Mouse (Mus musculus) hindbrain, postnatal 0 days (tissue): ENCODE results near the gene Btbd9. TPM values are rescaled to one million over a fixed set of nuclear protein-coding genes. Genes with fewer than 3 reads are reported as not detected.

ENCODE experiments used
- ATAC-seq: fragments of 200-750 bp; cut with Nextera tagmentation; 2 replicates; pipeline ENCODE4 v1.8.0; 2017; ENCODE audit warnings: mild to moderate bottlenecking, moderate TSS enrichment, moderate library complexity
- DNase-seq: peaks from one replicate; pipeline ENCODE4 v3.0.0-alpha.2; 2015; ENCODE audit warnings: low spot score
- H3K27ac ChIP-seq: fragments of 300-500 bp; sonication (generic); 2 replicates; pipeline ENCODE4 v1.5.1; 2014; ENCODE audit warnings: mild to moderate bottlenecking
- H3K27me3 ChIP-seq: fragments of 300-500 bp; sonication (generic); 2 replicates; pipeline ENCODE4 v1.6.1; 2014; ENCODE audit warnings: low read length, mixed read lengths; ENCODE audit not compliant: insufficient read depth
- H3K36me3 ChIP-seq: fragments of 300-500 bp; sonication (generic); 2 replicates; pipeline ENCODE4 v1.6.1; 2014; ENCODE audit warnings: low read length, mixed read lengths; ENCODE audit not compliant: insufficient read depth
- H3K4me1 ChIP-seq: fragments of 300-500 bp; sonication (generic); 2 replicates; pipeline ENCODE4 v1.6.1; 2014; ENCODE audit warnings: antibody characterized with exemption, low read length, mixed read lengths; ENCODE audit not compliant: insufficient read depth
- H3K4me2 ChIP-seq: fragments of 300-500 bp; sonication (generic); 2 replicates; pipeline ENCODE4 v1.6.1; 2014; ENCODE audit warnings: low read depth, mild to moderate bottlenecking, low read length, moderate library complexity, mixed read lengths
- H3K4me3 ChIP-seq: fragments of 300-500 bp; sonication (generic); 2 replicates; pipeline ENCODE4 v1.5.1; 2014; ENCODE audit warnings: low read length
- H3K9ac ChIP-seq: fragments of 300-500 bp; sonication (generic); replicated peaks from 2 replicates; pipeline ENCODE4 v1.6.1; 2014; ENCODE audit warnings: mild to moderate bottlenecking, low read length, moderate library complexity, mixed read lengths
- H3K9me3 ChIP-seq: fragments of 300-500 bp; sonication (generic); 2 replicates; pipeline ENCODE4 v1.6.1; 2016; ENCODE audit warnings: low read length, mixed read lengths
- CTCF ChIP-seq: IDR thresholded peaks from 2 replicates; pipeline ENCODE4 v1.5.1; 2016; ENCODE audit warnings: antibody characterized with exemption, control low read depth, low read depth
- WGBS: fragments of 180-500 bp; shearing (Covaris S2); extraction: QIAGEN DNeasy Blood & Tissue Kit; methylation state at CpG from one replicate; pipeline ENCODE4 v1.1.7; 2014; 5-methylcytosine and 5-hydroxymethylcytosine counted together
- polyA plus RNA-seq: library from polyadenylated mRNA; unstranded; fragments of >200 nt; fragmentation: Nextera tagmentation; extraction: Ambion mirVana; gene quantifications from 2 replicates; pipeline ENCODE4 v1.2.1, GENCODE M21; 2015
- total RNA-seq: library from RNA; depleted of rRNA; stranded (reverse); fragments of >200 nt; gene quantifications from 2 replicates; pipeline ENCODE4 v1.2.3, GENCODE M21; 2014

Btbd9 gene
- total and polyA plus RNA-seq, 2 experiments from 2014 or later: 67.7 to 122 TPM

GRCm38 (mm10) chr17:30573990-30574782 lies 2.1 kb downstream of the Btbd9 start:
- 65% methylated on average over 8 of the region's 8 CpGs for WGBS
- no peak overlapping the region for H3K27ac ChIP-seq
- no peak for ATAC-seq
- no peak overlapping the region for H3K4me3 ChIP-seq
- no peaks in the 10 kb centered on the region for H3K27me3 ChIP-seq
- H3K36me3 ChIP-seq: no peaks in the 10 kb centered on the region
- H3K4me1 ChIP-seq: peaks cover 10% of the 10 kb centered on the region
- H3K9me3 ChIP-seq: no peaks in the 10 kb centered on the region
- H3K4me2 ChIP-seq: peak overlapping the region; percentile 86
- TF ChIP-seq CTCF: no peak
- no peak overlapping the region for H3K9ac ChIP-seq
- no peak for DNase-seq

DNA sequence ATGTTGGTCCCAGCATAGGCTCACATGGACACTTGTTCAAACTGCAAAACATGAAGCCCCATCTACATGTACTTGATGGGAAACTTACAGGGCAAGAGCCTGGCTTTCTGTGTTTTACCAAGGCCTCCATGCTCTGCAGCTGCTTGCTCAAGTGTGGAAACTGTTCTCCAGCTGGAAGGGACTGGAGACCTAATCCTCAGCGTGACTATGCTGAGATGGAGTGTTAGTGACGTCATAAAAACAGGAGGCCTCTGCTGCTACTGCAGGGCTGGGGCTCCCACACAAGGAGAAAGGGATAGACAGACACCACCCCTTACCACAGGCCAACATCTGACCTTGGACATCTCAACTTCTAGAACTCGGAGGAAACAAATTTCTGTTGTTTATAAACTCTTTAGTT lies 5.3 kb downstream of the Btbd9 start:
- DNase-seq (no peak), ATAC-seq (no peak)
- Histone ChIP-seq H3K4me2 (no peak overlapping the region), H3K9ac (no peak overlapping the region), H3K4me1 (0 out of 2 replicates have a peak, but pooled peaks cover 5% of the 10 kb centered on the region), H3K27ac (no peak overlapping the region), H3K4me3 (no peak overlapping the region), H3K27me3 (no peaks in the 10 kb centered on the region), H3K36me3 (no peaks in the 10 kb centered on the region), H3K9me3 (no peaks in the 10 kb centered on the region)
- WGBS: 61% methylated on average over 3 of the region's 3 CpGs
- no peak for TF ChIP-seq CTCF

DNA sequence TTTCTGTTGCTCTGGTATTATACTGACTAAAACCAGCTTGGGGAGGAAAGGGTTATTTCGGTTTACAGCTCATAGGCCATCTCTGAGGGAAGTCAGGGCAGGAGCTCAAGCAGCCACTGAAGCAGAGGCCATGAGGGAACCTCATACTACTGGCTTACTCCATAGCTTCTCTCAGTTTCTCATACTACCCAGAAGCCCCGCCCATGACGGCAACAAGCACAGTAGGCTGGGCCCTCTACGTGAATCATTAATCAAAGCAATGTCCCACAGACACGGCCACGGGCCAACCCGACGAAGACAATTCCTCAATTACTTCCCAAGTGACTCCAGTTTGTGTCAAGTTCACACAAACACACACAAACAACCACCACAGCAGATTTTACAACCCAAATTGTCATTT lies 6.1 kb downstream of the Btbd9 start:
- H3K9ac ChIP-seq: no peak overlapping the region
- H3K4me2 ChIP-seq: no peak overlapping the region
- TF ChIP-seq CTCF: no peak
- DNase-seq (no peak), ATAC-seq (no peak)
- no peaks in the 10 kb centered on the region for H3K36me3 ChIP-seq
- H3K4me3 ChIP-seq: no peak overlapping the region
- H3K27me3 ChIP-seq: no peaks in the 10 kb centered on the region
- no peaks in the 10 kb centered on the region for H3K9me3 ChIP-seq
- H3K27ac ChIP-seq: no peak overlapping the region
- 62% methylated on average over 8 of the region's 8 CpGs for WGBS
- H3K4me1 ChIP-seq: 0 out of 2 replicates have a peak, but pooled peaks cover 4% of the 10 kb centered on the region

DNA sequence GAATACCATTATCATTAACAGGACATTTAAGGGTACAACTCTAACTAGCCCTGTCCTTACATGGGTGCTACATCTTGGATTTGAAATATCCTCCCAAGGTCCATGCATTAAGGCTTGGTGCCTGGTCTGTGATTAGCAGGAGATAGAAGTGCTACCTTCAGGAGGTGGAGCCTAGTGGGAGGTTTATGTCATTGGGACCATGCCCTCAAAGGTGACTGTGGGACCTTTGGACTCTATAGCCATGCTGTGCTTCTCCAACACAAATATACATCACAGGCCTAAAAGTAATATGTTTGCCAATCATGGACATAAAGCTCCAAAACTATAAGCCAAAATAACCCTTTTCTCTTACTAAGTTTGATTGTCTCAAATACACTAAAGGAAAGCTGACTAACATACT lies 7.8 kb downstream of the Btbd9 start:
- H3K9me3 ChIP-seq: no peaks in the 10 kb centered on the region
- no peaks in the 10 kb centered on the region for H3K4me1 ChIP-seq
- TF ChIP-seq CTCF: no peak

GRCm38 (mm10) chr17:30564971-30565370 lies 11.3 kb downstream of the Btbd9 start:
- H3K9me3 ChIP-seq: no peaks in the 10 kb centered on the region
- 69% methylated on average over 7 of the region's 7 CpGs for WGBS
- H3K4me3 ChIP-seq: no peak overlapping the region
- no peak overlapping the region for H3K27ac ChIP-seq
- no peak for TF ChIP-seq CTCF
- no peaks in the 10 kb centered on the region for H3K27me3 ChIP-seq
- H3K36me3 ChIP-seq: no peaks in the 10 kb centered on the region
- H3K4me2 ChIP-seq: no peak overlapping the region
- H3K4me1 ChIP-seq: no peaks in the 10 kb centered on the region
- ATAC-seq (no peak), DNase-seq (no peak)
- H3K9ac ChIP-seq: no peak overlapping the region

More for the DNA sequence above, 7.8 kb downstream of the Btbd9 start:
- no peaks in the 10 kb centered on the region for H3K36me3 ChIP-seq
- H3K9ac ChIP-seq: no peak overlapping the region
- no peaks in the 10 kb centered on the region for H3K27me3 ChIP-seq
- H3K27ac ChIP-seq: no peak overlapping the region
- ATAC-seq (no peak), DNase-seq (no peak)
- no peak overlapping the region for H3K4me3 ChIP-seq
- no peak overlapping the region for H3K4me2 ChIP-seq

DNA sequence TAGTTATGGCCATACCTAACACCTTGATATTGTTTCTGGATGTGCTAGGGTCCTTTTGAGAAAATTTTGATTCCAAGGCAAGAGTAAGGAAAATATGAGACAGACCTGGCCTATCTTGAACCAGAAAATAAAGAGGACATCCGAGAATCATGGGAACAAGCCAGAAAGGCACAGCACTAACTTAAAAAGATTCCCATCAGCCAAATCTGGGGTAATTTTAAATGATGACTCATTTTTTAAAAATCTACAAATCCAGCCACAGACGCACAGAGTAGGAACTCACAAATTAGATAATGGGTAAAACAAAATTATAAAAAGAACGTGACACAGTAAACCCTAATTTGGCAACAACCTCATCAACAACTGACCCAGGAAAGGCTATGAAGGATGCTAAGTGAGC lies 11.9 kb downstream of the Btbd9 start:
- no peak overlapping the region for H3K9ac ChIP-seq
- H3K4me3 ChIP-seq: no peak overlapping the region
- H3K4me1 ChIP-seq: no peaks in the 10 kb centered on the region
- WGBS: 94% methylated on average over 3 of the region's 3 CpGs
- no peak overlapping the region for H3K4me2 ChIP-seq
- no peak for DNase-seq
- H3K27me3 ChIP-seq: no peaks in the 10 kb centered on the region
- no peak for TF ChIP-seq CTCF
- no peaks in the 10 kb centered on the region for H3K36me3 ChIP-seq
- H3K27ac ChIP-seq: no peak overlapping the region
- ATAC-seq: no peak
- no peaks in the 10 kb centered on the region for H3K9me3 ChIP-seq

GRCm38 (mm10) chr17:30563484-30564075 lies 12.7 kb downstream of the Btbd9 start:
- ATAC-seq (no peak), DNase-seq (no peak)
- H3K4me1 ChIP-seq: no peaks in the 10 kb centered on the region
- no peaks in the 10 kb centered on the region for H3K36me3 ChIP-seq
- no peaks in the 10 kb centered on the region for H3K27me3 ChIP-seq
- no peak overlapping the region for H3K27ac ChIP-seq
- no peak overlapping the region for H3K4me3 ChIP-seq
- WGBS: 78% methylated on average over 6 of the region's 6 CpGs
- H3K9me3 ChIP-seq: no peaks in the 10 kb centered on the region
- no peak overlapping the region for H3K9ac ChIP-seq
- H3K4me2 ChIP-seq: no peak overlapping the region
- no peak for TF ChIP-seq CTCF
